In genomic region chr5:86063501-86063900, GRCm38 (mm10) we compare ENCODE assay signal across 8 mouse cellular contexts. TPM values are rescaled to one million over a fixed set of nuclear protein-coding genes. Genes with fewer than 3 reads are reported as not detected.
DNase-seq lines count a peak whose midpoint lies in the region; ATAC-seq and TF ChIP-seq lines count a peak whose summit lies in the region.

No protein-coding gene starts in this region.

- H3K9me3 ChIP-seq in heart, embryonic 16.5 days (replicated peaks; ENCODE audit: control insufficient read depth, low read length), result no peaks in the 10 kb centered on the region
- H3K9me3 ChIP-seq in MEL (replicated peaks; ENCODE audit: insufficient read depth, low read length), result no peaks in the 10 kb centered on the region
- no peaks in the 10 kb centered on the region for H3K9me3 ChIP-seq in hindbrain, embryonic 12.5 days (replicated peaks)
- H3K9me3 ChIP-seq in midbrain, embryonic 14.5 days (ENCODE audit: control insufficient read depth, low read length), result no peaks in the 10 kb centered on the region

- no peak for TF ChIP-seq EP300 in MEL (IDR thresholded peaks at IDR 0.05; ENCODE audit: low read depth in 1 of 2, low read length in 2 of 2)

- H3K4me3 ChIP-seq in heart, embryonic 16.5 days (ENCODE audit: low read length), result peak overlapping the region; percentile 10
- no peak overlapping the region for H3K4me3 ChIP-seq in MEL (ENCODE audit: control insufficient read depth in 1 of 2, insufficient read depth in 1 of 2, low read depth in 2 of 2, low read length in 2 of 2)
- no peak overlapping the region; the same call in 1 of the 2 replicates for H3K4me3 ChIP-seq in hindbrain, embryonic 12.5 days
- H3K4me3 ChIP-seq in midbrain, embryonic 14.5 days (replicated peaks; ENCODE audit: low read depth, low read length), result 0 out of 2 replicates have a peak overlapping the region, but pooled peaks have one; percentile 9
- no peak overlapping the region for H3K4me3 ChIP-seq in cerebellum, adult 2 months (replicated peaks; ENCODE audit: insufficient read depth, low read depth, low read length)

- no peak for DNase-seq in heart, adult 9 months (ENCODE audit: low spot score in 2 of 2)
- DNase-seq in MEL (ENCODE audit: low read depth, low spot score), result peak; percentile 69
- DNase-seq in midbrain, embryonic 14.5 days, result no peak
- no peak for DNase-seq in layer of hippocampus, adult 9-10 months (ENCODE audit: low spot score)
- DNase-seq in spleen, postnatal 14 days (ENCODE audit: low spot score in 2 of 2), result no peak
- DNase-seq in cerebellum, adult 2 months, result no peak

- TF ChIP-seq RAD21 in MEL (IDR thresholded peaks at IDR 0.05; ENCODE audit: low read depth, low read length), result no peak

- TF ChIP-seq CTCF in MEL (IDR thresholded peaks at IDR 0.05 in 2 of 3, conservative IDR thresholded peaks at IDR 0.05 in 1 of 3; ENCODE audit: control insufficient read depth in 1 of 3, insufficient read depth in 1 of 3, low read depth in 2 of 3, low read length in 3 of 3, poor library complexity in 1 of 3, severe bottlenecking in 1 of 3), result no peak
- TF ChIP-seq CTCF in cerebellum, adult 2 months (IDR thresholded peaks at IDR 0.05; ENCODE audit: borderline replicate concordance, insufficient read depth, low read depth, low read length), result no peak

- H3K36me3 ChIP-seq in heart, embryonic 16.5 days (ENCODE audit: control insufficient read depth, insufficient read depth), result no peaks in the 10 kb centered on the region
- peaks cover 1 to 18% of the 10 kb centered on the region in 2 experiments for H3K36me3 ChIP-seq in MEL (ENCODE audit: control insufficient read depth in 1 of 2, insufficient read depth in 2 of 2, low read length in 2 of 2)
- no peaks in the 10 kb centered on the region; the same call in 1 of the 2 replicates for H3K36me3 ChIP-seq in hindbrain, embryonic 12.5 days
- H3K36me3 ChIP-seq in midbrain, embryonic 14.5 days (ENCODE audit: control insufficient read depth, insufficient read depth, low read length), result peaks cover 5% of the 10 kb centered on the region; the same call in 1 of the 2 replicates

- no peak for ATAC-seq in heart, embryonic 16.5 days (replicated peaks; ENCODE audit: extremely low read depth, insufficient read depth, low FRiP score)
- ATAC-seq in hindbrain, embryonic 12.5 days (ENCODE audit: low FRiP score), result no peak
- no peak for ATAC-seq in midbrain, embryonic 14.5 days (ENCODE audit: low FRiP score, low TSS enrichment)

- H3K27ac ChIP-seq in heart, embryonic 16.5 days (ENCODE audit: low read length), result no peak overlapping the region
- H3K27ac ChIP-seq in MEL (ENCODE audit: control insufficient read depth, low read depth, low read length), result no peak overlapping the region
- no peak overlapping the region for H3K27ac ChIP-seq in hindbrain, embryonic 12.5 days
- no peak overlapping the region for H3K27ac ChIP-seq in midbrain, embryonic 14.5 days (replicated peaks; ENCODE audit: low read depth, low read length)
- H3K27ac ChIP-seq in cerebellum, adult 2 months (ENCODE audit: insufficient read depth, low read length), result no peak overlapping the region

- WGBS in heart, embryonic 16.5 days, result 89% methylated on average over 1 of the region's 1 CpGs
- WGBS in hindbrain, embryonic 12.5 days, result 100% methylated on average over 1 of the region's 1 CpGs
- 97% methylated on average over 1 of the region's 1 CpGs for WGBS in midbrain, embryonic 14.5 days
- 100% methylated on average over 1 of the region's 1 CpGs for WGBS in cerebellum, adult 2 months

- peak overlapping the region; percentile 70 for H3K4me2 ChIP-seq in heart, embryonic 16.5 days (ENCODE audit: low read depth, low read length)
- peak overlapping the region; percentile 61 for H3K4me2 ChIP-seq in hindbrain, embryonic 12.5 days (replicated peaks)
- peak overlapping the region; percentile 65 for H3K4me2 ChIP-seq in midbrain, embryonic 14.5 days (ENCODE audit: low read length)

- no peak for TF ChIP-seq POLR2A in MEL (IDR thresholded peaks at IDR 0.05; ENCODE audit: control insufficient read depth in 1 of 2, insufficient read depth in 1 of 2, low read depth in 1 of 2, low read length in 2 of 2, poor library complexity in 1 of 2)
- TF ChIP-seq POLR2A in cerebellum, adult 2 months (IDR thresholded peaks at IDR 0.05; ENCODE audit: borderline replicate concordance, insufficient read depth, low read length), result no peak

- H3K9ac ChIP-seq in heart, embryonic 16.5 days (ENCODE audit: low read length), result no peak overlapping the region
- no peak overlapping the region for H3K9ac ChIP-seq in MEL (ENCODE audit: control insufficient read depth, low read depth, low read length, poor library complexity, severe bottlenecking)
- H3K9ac ChIP-seq in hindbrain, embryonic 12.5 days, result no peak overlapping the region
- H3K9ac ChIP-seq in midbrain, embryonic 14.5 days (replicated peaks; ENCODE audit: low read length), result no peak overlapping the region

- H3K79me2 ChIP-seq in MEL (ENCODE audit: control insufficient read depth, insufficient read depth, low read length, poor library complexity), result peaks cover 10% of the 10 kb centered on the region

- no peaks in the 10 kb centered on the region for H3K27me3 ChIP-seq in heart, embryonic 16.5 days (ENCODE audit: control insufficient read depth, insufficient read depth, low read length)
- H3K27me3 ChIP-seq in MEL (ENCODE audit: control insufficient read depth in 1 of 2, insufficient read depth in 2 of 2, low read length in 2 of 2), result no peaks in the 10 kb centered on the region
- H3K27me3 ChIP-seq in hindbrain, embryonic 12.5 days, result no peaks in the 10 kb centered on the region
- H3K27me3 ChIP-seq in midbrain, embryonic 14.5 days (ENCODE audit: control insufficient read depth, insufficient read depth, low read length), result no peaks in the 10 kb centered on the region
- H3K27me3 ChIP-seq in cerebellum, adult 2 months (ENCODE audit: control insufficient read depth, insufficient read depth, low read length), result no peaks in the 10 kb centered on the region

- H3K4me1 ChIP-seq in heart, embryonic 16.5 days (ENCODE audit: control insufficient read depth, insufficient read depth, low read length), result peaks cover 9% of the 10 kb centered on the region
- H3K4me1 ChIP-seq in MEL (ENCODE audit: control insufficient read depth in 1 of 2, insufficient read depth in 2 of 2, low read length in 2 of 2), result peaks cover 5 to 6% of the 10 kb centered on the region in 2 experiments; a peak in 3 of 4 replicates
- peaks cover 13% of the 10 kb centered on the region for H3K4me1 ChIP-seq in hindbrain, embryonic 12.5 days
- peaks cover 10% of the 10 kb centered on the region; the same call in 1 of the 2 replicates for H3K4me1 ChIP-seq in midbrain, embryonic 14.5 days (ENCODE audit: control insufficient read depth, insufficient read depth, low read length)
- no peaks in the 10 kb centered on the region for H3K4me1 ChIP-seq in cerebellum, adult 2 months (ENCODE audit: control insufficient read depth, insufficient read depth, low read length)

TF ChIP-seq in MEL, 35 proteins besides CTCF, POLR2A, EP300 and RAD21:
- TF ChIP-seq TCF12 (IDR thresholded peaks at IDR 0.05; ENCODE audit: low read depth, low read length), result no peak
- TF ChIP-seq SMC3 (IDR thresholded peaks at IDR 0.05; ENCODE audit: low read depth, low read length), result no peak
- no peak for TF ChIP-seq POLR2AphosphoS2 (IDR thresholded peaks at IDR 0.05; ENCODE audit: low read length)
- peak; percentile 59 for TF ChIP-seq SIN3A (IDR thresholded peaks at IDR 0.05; ENCODE audit: low read length)
- no peak for TF ChIP-seq MAFK (IDR thresholded peaks at IDR 0.05; ENCODE audit: borderline replicate concordance, low read depth, low read length)
- no peak for TF ChIP-seq TBP (IDR thresholded peaks at IDR 0.05; ENCODE audit: low read depth, low read length)
- 0 out of 2 replicates have a peak, but pooled peaks have one; percentile 18 for TF ChIP-seq HCFC1 (IDR thresholded peaks at IDR 0.05; ENCODE audit: low read depth, low read length)
- TF ChIP-seq UBTF (IDR thresholded peaks at IDR 0.05; ENCODE audit: borderline replicate concordance, insufficient read depth, low read depth, low read length), result no peak
- TF ChIP-seq NRF1 (IDR thresholded peaks at IDR 0.05; ENCODE audit: insufficient read depth, low read depth, low read length, poor library complexity, severe bottlenecking), result no peak
- peak; percentile 74 for TF ChIP-seq GATA1 (IDR thresholded peaks at IDR 0.05; ENCODE audit: low read depth, low read length)
- TF ChIP-seq ZMIZ1 (IDR thresholded peaks at IDR 0.05; ENCODE audit: low read depth, low read length), result no peak
- TF ChIP-seq E2F4 (IDR thresholded peaks at IDR 0.05; ENCODE audit: borderline replicate concordance, low read depth, low read length), result no peak
- TF ChIP-seq GABPA (IDR thresholded peaks at IDR 0.05; ENCODE audit: low read depth, low read length), result no peak
- TF ChIP-seq MEF2A (IDR thresholded peaks at IDR 0.05; ENCODE audit: extremely low read depth, insufficient replicate concordance, low read depth, low read length, poor library complexity, severe bottlenecking), result no peak

RNA-seq across cellular contexts. Expression of gene Cenpc1, which starts 1.9 kb away (rescaled TPM):
- 21.8 and 22.0 TPM in 2 replicates for polyA plus RNA-seq in heart, embryonic 16.5 days (2015; fragmentation: Nextera tagmentation; extraction: Ambion mirVana)
- total RNA-seq in MEL (2012; rRNA removed), result 9.6 and 11.6 TPM in 2 replicates
- polyA plus RNA-seq in MEL (2012; ENCODE audit: insufficient read depth in 1 of 2, insufficient read length in 2 of 2, low read depth in 1 of 2, low replicate concordance in 2 of 2, missing spikeins in 1 of 2), result 10 to 100 TPM in 1 of 2 experiments, not detected in 1; 12.6 TPM
- polyA plus RNA-seq in hindbrain, embryonic 12.5 days (2016; fragmentation: Nextera tagmentation; extraction: Ambion mirVana), result 44.8 and 47.6 TPM in 2 replicates
- 31.5 and 39.9 TPM in 2 replicates for polyA plus RNA-seq in midbrain, embryonic 14.5 days (2014; fragmentation: Nextera tagmentation; extraction: Ambion mirVana)
- 16.2 and 17.2 TPM in 2 replicates for polyA plus RNA-seq in cerebellum, adult 2 months (2012; rRNA removed)

RNA-seq across cellular contexts. Expression of gene Stap1, which starts 8.0 kb away (rescaled TPM):
- polyA plus RNA-seq in heart, embryonic 16.5 days (2015; fragmentation: Nextera tagmentation; extraction: Ambion mirVana), result 2.4 and 7.5 TPM in 2 replicates
- total RNA-seq in MEL (2012; rRNA removed), result not detected in 2 replicates
- under 1 TPM in 1 of 2 experiments, not detected in 1; 0.03 TPM for polyA plus RNA-seq in MEL (2012; ENCODE audit: insufficient read depth in 1 of 2, insufficient read length in 2 of 2, low read depth in 1 of 2, low replicate concordance in 2 of 2, missing spikeins in 1 of 2)
- 0.22 and 0.40 TPM in 2 replicates for polyA plus RNA-seq in hindbrain, embryonic 12.5 days (2016; fragmentation: Nextera tagmentation; extraction: Ambion mirVana)
- polyA plus RNA-seq in midbrain, embryonic 14.5 days (2014; fragmentation: Nextera tagmentation; extraction: Ambion mirVana), result 0.32 and 0.51 TPM in 2 replicates
- 0.21 TPM in 1 of 2 replicates, not detected in the other for polyA plus RNA-seq in cerebellum, adult 2 months (2012; rRNA removed)

Comparison
In these comparisons a context has a peak if more than half of its experiments do, and no peak if none do; other contexts are left out.
1. H3K4me3 ChIP-seq: peak in heart, embryonic 16.5 days (single experiment) and midbrain, embryonic 14.5 days (single experiment); none in MEL (0 of 2), hindbrain, embryonic 12.5 days (single experiment) and cerebellum, adult 2 months (single experiment).
2. Peak in every context shown above with its lines, with median percentiles within 50 percentile points of each other: H3K4me2 ChIP-seq.